Mouse (Mus musculus): ENCODE results near the gene Gm17657. TPM values are rescaled to one million over a fixed set of nuclear protein-coding genes. Genes with fewer than 3 reads are reported as not detected.

Gm17657 gene
- polyA plus RNA-seq, 1 experiment from 2014 or later: not detected

GRCm38 (mm10) chr17:29485336-29486233 lies 63.9 kb downstream of the Gm17657 start:
- in situ Hi-C loops (cut with MboI; ENCODE audit: low pct_unique_long_range_greater_than_20kb): loop anchor here (5.0 kb wide), 1 partner anchor 48 kb away; no protein-coding TSS in a partner anchor
- TF ChIP-seq CTCF (IDR thresholded peaks at IDR 0.05): no peak
- no peak for DNase-seq (ENCODE audit: low read depth, low spot score)
- no peak for ATAC-seq
- H3K27me3 ChIP-seq: no peaks in the 10 kb centered on the region
- CTCF ChIA-PET: interaction anchor here (1.1 kb wide), 1 partner anchor 16 kb away, joined by 3 read pairs; no protein-coding TSS in a partner anchor
- POLR2A ChIA-PET: interaction anchor here (0.7 kb wide), 1 partner anchor 52 kb away, joined by 4 read pairs; no protein-coding TSS in a partner anchor

GRCm38 (mm10) chr17:29484431-29484830 lies 65.0 kb downstream of the Gm17657 start:
- DNase-seq (ENCODE audit: low read depth, low spot score) (no peak), ATAC-seq (no peak)
- in situ Hi-C loops (cut with MboI; ENCODE audit: low pct_unique_long_range_greater_than_20kb): no loop called here
- TF ChIP-seq CTCF (IDR thresholded peaks at IDR 0.05): no peak
- no peaks in the 10 kb centered on the region for H3K27me3 ChIP-seq
- POLR2A ChIA-PET: interaction anchor here (0.7 kb wide), 1 partner anchor 27 kb away, joined by 3 read pairs; no protein-coding TSS in a partner anchor
- CTCF ChIA-PET: interaction anchor here (1.1 kb wide), 1 partner anchor 15 kb away, joined by 3 read pairs; no protein-coding TSS in a partner anchor

GRCm38 (mm10) chr17:29483282-29483681 lies 66.2 kb downstream of the Gm17657 start:
- ATAC-seq (no peak), DNase-seq (ENCODE audit: low read depth, low spot score) (no peak)
- ChIA-PET POLR2A (no interaction called here), CTCF (interaction anchor here (1.0 kb wide), 1 partner anchor 49 kb away, joined by 3 read pairs; no protein-coding TSS in a partner anchor)
- in situ Hi-C loops (cut with MboI; ENCODE audit: low pct_unique_long_range_greater_than_20kb): no loop called here
- no peaks in the 10 kb centered on the region for H3K27me3 ChIP-seq
- TF ChIP-seq CTCF (IDR thresholded peaks at IDR 0.05): no peak

- in situ Hi-C loops (cut with MboI; ENCODE audit: low pct_unique_long_range_greater_than_20kb): no loop called here
- ChIA-PET POLR2A (no interaction called here), CTCF (interaction anchor here (1.0 kb wide), 1 partner anchor 48 kb away, joined by 3 read pairs; no protein-coding TSS in a partner anchor)
- TF ChIP-seq CTCF (IDR thresholded peaks at IDR 0.05): no peak
- H3K27me3 ChIP-seq: no peaks in the 10 kb centered on the region
- ATAC-seq (no peak), DNase-seq (ENCODE audit: low read depth, low spot score) (no peak)
These were observed 66.8 kb downstream of the Gm17657 start for GRCm38 (mm10) chr17:29482632-29483031.

- DNase-seq (ENCODE audit: low read depth, low spot score) (no peak), ATAC-seq (no peak)
- TF ChIP-seq CTCF (IDR thresholded peaks at IDR 0.05): no peak
- H3K27me3 ChIP-seq: no peaks in the 10 kb centered on the region
- in situ Hi-C loops (cut with MboI; ENCODE audit: low pct_unique_long_range_greater_than_20kb): no loop called here
- CTCF ChIA-PET: interaction anchor here (0.7 kb wide), 1 partner anchor 8 kb away, joined by 5 read pairs; no protein-coding TSS in a partner anchor
- POLR2A ChIA-PET: no interaction called here
These were observed 69.2 kb downstream of the Gm17657 start for GRCm38 (mm10) chr17:29480256-29480655.

GRCm38 (mm10) chr17:29478271-29478670 lies 71.2 kb downstream of the Gm17657 start:
- in situ Hi-C loops (cut with MboI; ENCODE audit: low pct_unique_long_range_greater_than_20kb): no loop called here
- CTCF ChIA-PET: interaction anchor here (1.2 kb wide), 1 partner anchor 11 kb away, joined by 3 read pairs; no protein-coding TSS in a partner anchor
- ATAC-seq: no peak
- DNase-seq (ENCODE audit: low read depth, low spot score): no peak
- no peaks in the 10 kb centered on the region for H3K27me3 ChIP-seq
- TF ChIP-seq CTCF (IDR thresholded peaks at IDR 0.05): no peak
- POLR2A ChIA-PET: no interaction called here

- no peak for ATAC-seq
- CTCF ChIA-PET: interaction anchor here (1.2 kb wide), 1 partner anchor 12 kb away, joined by 3 read pairs; no protein-coding TSS in a partner anchor
- in situ Hi-C loops (cut with MboI; ENCODE audit: low pct_unique_long_range_greater_than_20kb): no loop called here
- DNase-seq (ENCODE audit: low read depth, low spot score): no peak
- no peaks in the 10 kb centered on the region for H3K27me3 ChIP-seq
- TF ChIP-seq CTCF (IDR thresholded peaks at IDR 0.05): no peak
- POLR2A ChIA-PET: no interaction called here
These were observed 72.1 kb downstream of the Gm17657 start for GRCm38 (mm10) chr17:29477357-29477756.

- DNase-seq (ENCODE audit: low read depth, low spot score): no peak
- TF ChIP-seq CTCF (IDR thresholded peaks at IDR 0.05): no peak
- in situ Hi-C loops (cut with MboI; ENCODE audit: low pct_unique_long_range_greater_than_20kb): no loop called here
- no peaks in the 10 kb centered on the region for H3K27me3 ChIP-seq
- ATAC-seq: no peak
- ChIA-PET CTCF (no interaction called here), POLR2A (no interaction called here)
These were observed 73.0 kb downstream of the Gm17657 start for GRCm38 (mm10) chr17:29476461-29476860.

- TF ChIP-seq CTCF (IDR thresholded peaks at IDR 0.05): no peak
- H3K27me3 ChIP-seq: no peaks in the 10 kb centered on the region
- no peak for DNase-seq (ENCODE audit: low read depth, low spot score)
- ChIA-PET CTCF (no interaction called here), POLR2A (no interaction called here)
- ATAC-seq: no peak
- in situ Hi-C loops (cut with MboI; ENCODE audit: low pct_unique_long_range_greater_than_20kb): no loop called here
These were observed 74.3 kb downstream of the Gm17657 start for GRCm38 (mm10) chr17:29475142-29475541.

GRCm38 (mm10) chr17:29474036-29474435 lies 75.4 kb downstream of the Gm17657 start:
- POLR2A ChIA-PET: no interaction called here
- no peaks in the 10 kb centered on the region for H3K27me3 ChIP-seq
- DNase-seq (ENCODE audit: low read depth, low spot score): no peak
- TF ChIP-seq CTCF (IDR thresholded peaks at IDR 0.05): no peak
- no peak for ATAC-seq
- in situ Hi-C loops (cut with MboI; ENCODE audit: low pct_unique_long_range_greater_than_20kb): no loop called here
- CTCF ChIA-PET: no interaction called here

GRCm38 (mm10) chr17:29473466-29473865 lies 76.0 kb downstream of the Gm17657 start:
- no peaks in the 10 kb centered on the region for H3K27me3 ChIP-seq
- DNase-seq (ENCODE audit: low read depth, low spot score): no peak
- ChIA-PET POLR2A (no interaction called here), CTCF (no interaction called here)
- no peak for TF ChIP-seq CTCF (IDR thresholded peaks at IDR 0.05)
- no peak for ATAC-seq
- in situ Hi-C loops (cut with MboI; ENCODE audit: low pct_unique_long_range_greater_than_20kb): no loop called here

Other genes with a start within 250 kb of the Gm17657 start
- not detected for gene Pi16, start 232.0 kb downstream of the Gm17657 start, polyA plus RNA-seq (2021)
- gene Mtch1, start 201.7 kb downstream of the Gm17657 start, polyA plus RNA-seq (2021): 349 TPM
- 0.46 TPM for gene Fgd2, start 188.7 kb downstream of the Gm17657 start, polyA plus RNA-seq (2021)
- gene Pim1, start 58.9 kb downstream of the Gm17657 start, polyA plus RNA-seq (2021): 48.0 TPM
- gene Tbc1d22b, start 147 bp upstream of the Gm17657 start, polyA plus RNA-seq (2021): 21.9 TPM
- gene Tmem217, start 2.7 kb upstream of the Gm17657 start, polyA plus RNA-seq (2021): 0.33 TPM
- gene Rnf8, start 65.2 kb upstream of the Gm17657 start, polyA plus RNA-seq (2021): 46.2 TPM
- gene Gm28043, start 65.2 kb upstream of the Gm17657 start, polyA plus RNA-seq (2021): 2.4 TPM
- 92.8 TPM for gene Cmtr1, start 111.0 kb upstream of the Gm17657 start, polyA plus RNA-seq (2021)
- 9.6 TPM for gene Ccdc167, start 167.4 kb upstream of the Gm17657 start, polyA plus RNA-seq (2021)